Comparison of ENCODE assay signal across 24 mouse cellular contexts in genomic region chr7:96343667-96344066, GRCm38 (mm10).
DNase-seq lines count a peak whose midpoint lies in the region; ATAC-seq lines count a peak whose summit lies in the region.
"Had no signal": no experiment of that assay in that cellular context is flagged by ENCODE, and none has a peak within 500 bp of the region (broad histone marks: within the 10 kb centered on the region; RNA-seq: fewer than 3 reads in every experiment).

No protein-coding gene starts in this region.

- H3K27me3 ChIP-seq in embryonic facial prominence, embryonic 14.5 days (replicated peaks; ENCODE audit: control insufficient read depth, insufficient read depth, low read length), result no peaks in the 10 kb centered on the region
- no peaks in the 10 kb centered on the region for H3K27me3 ChIP-seq in embryonic facial prominence, embryonic 10.5 days (replicated peaks; ENCODE audit: low read depth, poor library complexity, severe bottlenecking)
- H3K27me3 ChIP-seq in midbrain, embryonic 11.5 days (ENCODE audit: control insufficient read depth, insufficient read depth, low read length), result no peaks in the 10 kb centered on the region
- H3K27me3 ChIP-seq in midbrain, embryonic 10.5 days (ENCODE audit: low read depth, poor library complexity, severe bottlenecking), result no peaks in the 10 kb centered on the region
- no peaks in the 10 kb centered on the region for H3K27me3 ChIP-seq in embryonic facial prominence, embryonic 15.5 days
- H3K27me3 ChIP-seq: CH12.LX; embryonic facial prominence, embryonic 12.5 days; forebrain, embryonic 13.5 days; forebrain, embryonic 15.5 days; Patski had no signal

- no peaks in the 10 kb centered on the region for H3K9me3 ChIP-seq in embryonic facial prominence, embryonic 14.5 days (ENCODE audit: control insufficient read depth, low read length)
- H3K9me3 ChIP-seq in embryonic facial prominence, embryonic 10.5 days, result no peaks in the 10 kb centered on the region
- H3K9me3 ChIP-seq in midbrain, embryonic 11.5 days (ENCODE audit: control insufficient read depth, low read length), result no peaks in the 10 kb centered on the region
- H3K9me3 ChIP-seq in midbrain, embryonic 10.5 days (replicated peaks), result no peaks in the 10 kb centered on the region
- H3K9me3 ChIP-seq in embryonic facial prominence, embryonic 15.5 days (replicated peaks), result no peaks in the 10 kb centered on the region
- H3K9me3 ChIP-seq: embryonic facial prominence, embryonic 12.5 days; forebrain, embryonic 13.5 days; forebrain, embryonic 15.5 days had no signal

- no peaks in the 10 kb centered on the region for H3K4me1 ChIP-seq in embryonic facial prominence, embryonic 14.5 days (ENCODE audit: control insufficient read depth, insufficient read depth, low read length)
- H3K4me1 ChIP-seq in embryonic facial prominence, embryonic 10.5 days, result peaks cover 11% of the 10 kb centered on the region
- H3K4me1 ChIP-seq in midbrain, embryonic 11.5 days (ENCODE audit: control insufficient read depth, insufficient read depth, low read length), result peaks cover 2% of the 10 kb centered on the region; the same call in 1 of the 2 replicates
- no peaks in the 10 kb centered on the region for H3K4me1 ChIP-seq in midbrain, embryonic 10.5 days
- H3K4me1 ChIP-seq in embryonic facial prominence, embryonic 15.5 days, result no peaks in the 10 kb centered on the region
- H3K4me1 ChIP-seq: embryonic facial prominence, embryonic 12.5 days had no signal

- no peak overlapping the region for H3K4me2 ChIP-seq in embryonic facial prominence, embryonic 14.5 days (ENCODE audit: low read depth, low read length)
- no peak overlapping the region for H3K4me2 ChIP-seq in midbrain, embryonic 11.5 days
- H3K4me2 ChIP-seq in embryonic facial prominence, embryonic 15.5 days (replicated peaks), result no peak overlapping the region
- H3K4me2 ChIP-seq: embryonic facial prominence, embryonic 12.5 days; forebrain, embryonic 13.5 days; forebrain, embryonic 15.5 days had no signal

- no peak for DNase-seq in embryonic facial prominence, embryonic 14.5 days (ENCODE audit: low spot score)
- no peak for DNase-seq in embryonic facial prominence, embryonic 10.5 days (ENCODE audit: low spot score)
- peak; percentile 54 for DNase-seq in midbrain, embryonic 11.5 days (ENCODE audit: low spot score, missing footprints)
- no peak for DNase-seq in midbrain, embryonic 10.5 days (ENCODE audit: low spot score)
- DNase-seq: adrenal gland, adult 8-10 months; adrenal gland, postnatal 14 days; adrenal gland, postnatal 36 days; B cell, adult 2 months; cerebellum, adult 11-12 months; cerebellum, adult 2 months; cerebellum, adult 9-11 months; cerebellum, postnatal 14 days; cerebellum, postnatal 36 days; embryo, embryonic 11 days; forebrain, postnatal 0 days had no signal

- no peak overlapping the region for H3K27ac ChIP-seq in embryonic facial prominence, embryonic 14.5 days (replicated peaks; ENCODE audit: low read depth, low read length)
- H3K27ac ChIP-seq in embryonic facial prominence, embryonic 10.5 days (replicated peaks), result no peak overlapping the region
- H3K27ac ChIP-seq in midbrain, embryonic 11.5 days (ENCODE audit: low read depth, low read length), result no peak overlapping the region
- no peak overlapping the region for H3K27ac ChIP-seq in midbrain, embryonic 10.5 days (replicated peaks)
- no peak overlapping the region for H3K27ac ChIP-seq in embryonic facial prominence, embryonic 15.5 days (replicated peaks)
- H3K27ac ChIP-seq: embryonic facial prominence, embryonic 12.5 days; forebrain, embryonic 13.5 days; forebrain, embryonic 15.5 days had no signal

- 87% methylated on average over 2 of the region's 2 CpGs for WGBS in embryonic facial prominence, embryonic 14.5 days
- 89% methylated on average over 2 of the region's 2 CpGs for WGBS in embryonic facial prominence, embryonic 10.5 days
- 92% methylated on average over 2 of the region's 2 CpGs for WGBS in midbrain, embryonic 11.5 days
- 94% methylated on average over 2 of the region's 2 CpGs for WGBS in midbrain, embryonic 10.5 days
- 84% methylated on average over 2 of the region's 2 CpGs for WGBS in embryonic facial prominence, embryonic 15.5 days

- no peak overlapping the region for H3K9ac ChIP-seq in embryonic facial prominence, embryonic 14.5 days (ENCODE audit: low read depth, low read length)
- no peak overlapping the region for H3K9ac ChIP-seq in midbrain, embryonic 11.5 days (ENCODE audit: low read length)
- H3K9ac ChIP-seq in embryonic facial prominence, embryonic 15.5 days, result no peak overlapping the region
- H3K9ac ChIP-seq: embryonic facial prominence, embryonic 12.5 days; forebrain, embryonic 13.5 days; forebrain, embryonic 15.5 days; forebrain, postnatal 0 days had no signal

- no peaks in the 10 kb centered on the region for H3K36me3 ChIP-seq in embryonic facial prominence, embryonic 14.5 days (ENCODE audit: control insufficient read depth, insufficient read depth, low read length)
- no peaks in the 10 kb centered on the region for H3K36me3 ChIP-seq in embryonic facial prominence, embryonic 10.5 days (replicated peaks)
- no peaks in the 10 kb centered on the region for H3K36me3 ChIP-seq in midbrain, embryonic 11.5 days (ENCODE audit: control insufficient read depth, insufficient read depth, low read length)
- no peaks in the 10 kb centered on the region for H3K36me3 ChIP-seq in midbrain, embryonic 10.5 days
- no peaks in the 10 kb centered on the region for H3K36me3 ChIP-seq in embryonic facial prominence, embryonic 15.5 days
- H3K36me3 ChIP-seq: embryonic facial prominence, embryonic 12.5 days; forebrain, embryonic 15.5 days; G1E had no signal

- H3K4me3 ChIP-seq in embryonic facial prominence, embryonic 14.5 days (ENCODE audit: low read depth, low read length), result no peak overlapping the region
- no peak overlapping the region for H3K4me3 ChIP-seq in embryonic facial prominence, embryonic 10.5 days
- H3K4me3 ChIP-seq in midbrain, embryonic 11.5 days (ENCODE audit: low read depth, low read length), result no peak overlapping the region
- H3K4me3 ChIP-seq in midbrain, embryonic 10.5 days, result no peak overlapping the region
- no peak overlapping the region for H3K4me3 ChIP-seq in embryonic facial prominence, embryonic 15.5 days (replicated peaks)
- H3K4me3 ChIP-seq: embryonic facial prominence, embryonic 12.5 days; forebrain, embryonic 13.5 days; forebrain, embryonic 15.5 days had no signal

- ATAC-seq in embryonic facial prominence, embryonic 14.5 days (ENCODE audit: low read depth), result peak; percentile 74; the same call in 1 of the 2 replicates
- no peak for ATAC-seq in midbrain, embryonic 11.5 days (ENCODE audit: low FRiP score)
- peak; percentile 63; the same call in 1 of the 2 replicates for ATAC-seq in embryonic facial prominence, embryonic 15.5 days (ENCODE audit: insufficient number of reproducible peaks, low FRiP score, low TSS enrichment, low read depth)
- ATAC-seq: activated CD4-positive, CD25-positive, alpha-beta regulatory T cell, adult 4 months; CD4-positive, CD25-positive, alpha-beta regulatory T cell, adult 4 months; forebrain, embryonic 13.5 days; forebrain, postnatal 0 days; Patski had no signal
